Mouse (Mus musculus) thymus, postnatal 25 days (tissue): ENCODE results near the gene Zgpat.

ENCODE experiments used
- DNase-seq: peaks from one replicate; pipeline ENCODE4 v3.0.0; 2022

Zgpat gene

GRCm38 (mm10) chr2:181364860-181365596, at the start of gene Zgpat, which contains the start of gene Arfrp1:
Gene Zgpat, plus strand, starts transcription at chr2:181364928.
Gene Arfrp1, minus strand, starts transcription at chr2:181365404.
- DNase-seq = peak; percentile 84

DNA sequence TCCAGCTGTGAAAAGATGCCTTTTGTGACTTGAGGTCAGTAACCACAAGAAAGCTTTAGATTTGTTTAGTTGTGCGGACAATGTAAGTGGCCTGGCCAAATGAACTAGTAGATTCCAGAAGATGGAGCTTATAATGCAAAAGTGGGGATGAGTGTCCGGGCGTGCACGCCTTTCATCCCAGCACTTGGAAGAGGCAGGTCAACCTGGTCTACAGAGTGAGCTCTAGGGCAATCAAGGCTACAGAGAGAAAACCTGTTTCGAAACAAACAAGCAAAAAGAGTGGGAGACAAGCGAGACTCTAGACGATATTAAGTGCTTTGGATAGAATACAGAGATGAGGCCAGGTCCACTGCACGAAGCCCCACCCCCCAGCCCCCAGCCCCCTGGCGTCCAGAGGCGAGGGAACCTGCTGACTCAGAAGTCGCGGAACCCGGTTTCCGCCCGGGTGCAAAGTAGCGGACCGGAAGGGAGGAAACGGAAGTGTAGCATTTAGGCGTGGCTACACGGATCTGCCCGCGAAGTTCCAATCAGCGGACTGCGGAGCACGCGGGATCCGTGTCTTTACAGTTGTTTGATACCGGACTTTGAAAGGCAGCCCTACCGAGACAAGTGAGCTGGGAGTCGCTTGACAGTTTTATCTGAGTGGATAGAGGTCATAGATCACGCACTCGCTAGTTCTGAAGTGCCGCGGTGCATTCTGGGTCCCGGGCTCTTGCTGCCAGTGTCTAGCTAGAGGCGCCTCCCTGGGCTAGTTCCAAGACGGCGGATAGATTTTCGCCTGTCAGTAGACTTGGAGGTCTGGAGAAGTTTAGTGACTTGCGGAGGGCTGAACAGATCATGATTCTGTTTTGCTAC, 45.3 kb upstream of the Zgpat start, which contains the start of gene Rtel1:
Gene Rtel1, plus strand, starts transcription at position 492 of the 855 bp plus-strand sequence.
- DNase-seq = peak; percentile 86

DNA sequence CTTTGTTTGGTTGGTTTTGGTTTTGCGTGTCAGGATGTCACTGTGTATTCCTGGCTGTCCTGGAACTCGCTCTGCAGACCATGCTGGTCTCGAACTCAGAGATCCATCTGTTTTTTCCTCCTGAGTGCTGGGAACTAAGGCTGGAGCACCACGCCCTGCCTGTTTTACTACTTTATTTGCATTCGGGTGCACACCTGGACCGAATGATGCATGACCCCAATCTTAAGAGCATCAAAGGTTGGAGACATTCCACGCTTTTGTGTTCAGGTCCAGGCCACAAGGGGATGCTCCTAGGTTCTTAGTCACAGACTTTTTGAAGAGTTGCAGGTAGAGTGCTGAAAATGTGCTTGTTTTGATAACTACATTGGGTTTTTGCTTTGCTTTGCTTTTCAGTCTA, 44.6 kb upstream of the Zgpat start:
- no peak for DNase-seq

DNA sequence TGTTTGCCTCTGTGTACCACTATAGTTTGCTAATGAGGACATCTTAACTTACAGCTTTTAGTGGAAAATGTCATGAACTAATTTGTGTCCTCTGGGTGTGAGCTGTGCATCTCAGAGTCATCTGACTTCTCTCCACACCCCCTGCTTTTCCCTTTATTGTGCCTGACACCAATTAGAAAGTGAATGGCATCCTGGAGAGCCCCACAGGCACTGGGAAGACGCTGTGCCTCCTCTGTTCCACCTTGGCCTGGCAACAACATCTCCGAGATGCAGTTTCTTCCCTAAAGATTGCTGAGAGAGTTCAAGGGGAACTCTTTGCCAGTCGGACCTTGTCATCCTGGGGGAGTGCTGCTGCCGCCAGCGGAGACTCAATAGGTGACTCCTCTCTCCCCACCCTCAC, 42.6 kb upstream of the Zgpat start:
- no peak for DNase-seq

DNA sequence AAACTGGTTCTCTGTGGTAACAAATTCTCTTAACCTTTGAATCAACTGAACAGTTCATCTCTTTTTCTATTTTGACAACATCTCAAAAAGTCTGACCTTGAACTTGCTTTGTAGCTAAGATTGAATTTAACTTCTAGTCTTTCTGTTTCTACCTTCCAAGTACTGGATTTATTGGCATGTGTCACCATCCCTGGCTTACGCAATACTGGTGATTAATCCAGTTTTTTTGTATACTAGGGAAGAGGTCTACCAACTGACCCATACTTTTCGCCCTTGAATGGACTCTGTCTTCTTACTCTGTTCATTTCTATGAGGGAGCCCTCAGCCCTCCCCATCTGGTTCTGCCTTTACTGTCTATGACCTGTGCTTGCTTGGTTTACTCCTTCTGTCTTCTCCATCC, 38.6 kb upstream of the Zgpat start:
- no peak for DNase-seq

DNA sequence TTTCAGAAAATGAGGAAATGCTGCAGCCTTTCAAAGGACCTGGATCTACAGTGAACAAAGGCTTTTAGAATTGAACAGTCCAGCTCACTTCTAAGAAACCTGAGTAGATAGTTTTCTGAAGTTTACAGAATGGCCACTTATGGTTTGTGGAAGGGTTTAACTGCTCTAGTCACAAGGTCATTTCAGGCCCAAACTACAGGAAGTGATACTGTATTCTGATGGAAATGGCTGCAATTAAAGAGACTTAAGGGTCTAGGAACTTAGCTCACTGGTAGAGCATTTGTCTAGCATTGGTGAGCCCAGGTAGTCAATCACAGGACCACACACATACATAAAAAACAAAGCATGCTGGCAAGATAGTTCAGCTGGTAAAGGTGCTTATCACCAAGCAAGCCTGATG, 32.2 kb upstream of the Zgpat start:
- no peak for DNase-seq

DNA sequence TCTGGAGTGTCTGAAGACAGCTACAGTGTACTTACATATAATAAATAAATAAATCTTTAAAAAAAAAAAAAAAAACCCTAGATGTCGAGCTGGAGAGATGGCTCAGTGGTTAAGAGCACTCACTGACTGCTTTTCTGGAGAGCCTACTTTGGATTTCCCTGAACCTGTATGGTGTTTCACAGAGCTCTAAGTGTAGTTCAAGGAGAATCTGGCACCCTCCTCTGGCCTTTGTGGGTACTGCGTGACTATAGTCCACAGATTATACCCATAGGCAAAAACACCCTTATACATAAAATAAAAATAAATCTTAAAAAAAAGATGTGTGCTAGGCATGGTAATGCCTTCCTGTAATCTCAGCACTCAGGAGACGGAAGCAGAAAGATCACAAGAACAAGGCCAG, 30.7 kb upstream of the Zgpat start:
- peak; percentile 73 for DNase-seq

DNA sequence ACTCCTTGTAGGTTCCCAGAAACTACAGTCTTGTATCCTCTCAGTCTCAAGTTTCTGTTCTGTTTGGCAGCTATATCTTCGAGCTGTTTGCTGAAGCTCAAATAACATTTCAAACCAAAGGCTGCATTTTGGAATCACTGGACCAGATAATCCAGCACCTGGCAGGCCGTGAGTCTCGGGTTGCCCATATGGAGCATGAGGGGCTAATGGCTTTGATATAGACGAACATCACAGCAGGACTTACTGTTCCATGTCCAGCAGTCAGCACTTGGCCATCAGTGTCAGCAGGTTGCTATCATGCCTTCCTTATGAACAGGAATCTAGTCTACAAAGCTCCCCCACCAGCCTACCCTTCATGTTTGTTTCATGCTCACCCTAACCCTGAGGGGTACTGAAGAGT, 24.3 kb upstream of the Zgpat start:
- no peak for DNase-seq

GRCm38 (mm10) chr2:181342766-181343165, 22.0 kb upstream of the Zgpat start:
- no peak for DNase-seq

GRCm38 (mm10) chr2:181356780-181357179, 7.9 kb upstream of the Zgpat start:
- no peak for DNase-seq

DNA sequence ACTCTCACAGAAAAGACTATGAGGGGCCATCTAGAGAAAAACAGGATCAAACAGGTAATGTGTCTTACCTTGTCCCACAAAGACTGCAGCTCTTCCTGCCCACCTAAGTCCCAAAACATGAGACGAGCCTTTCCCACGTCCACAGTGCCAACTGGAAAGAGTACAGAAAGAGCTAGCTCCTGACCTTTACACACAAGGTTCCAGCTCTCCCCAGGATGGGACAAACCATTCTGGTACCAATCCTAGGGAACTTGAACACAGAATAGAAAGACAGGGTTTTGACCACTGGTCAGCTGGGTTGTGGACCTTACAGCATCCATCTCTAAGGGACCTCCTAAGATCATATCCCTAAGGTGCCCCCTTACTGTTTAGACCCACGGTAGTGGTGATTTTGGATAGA, 782 bp upstream of the Zgpat start:
- no peak for DNase-seq

GRCm38 (mm10) chr2:181364487-181364859, 255 bp upstream of the Zgpat start:
- DNase-seq = no peak

GRCm38 (mm10) chr2:181365655-181366075, 937 bp downstream of the Zgpat start:
- DNase-seq = peak; percentile 47

DNA sequence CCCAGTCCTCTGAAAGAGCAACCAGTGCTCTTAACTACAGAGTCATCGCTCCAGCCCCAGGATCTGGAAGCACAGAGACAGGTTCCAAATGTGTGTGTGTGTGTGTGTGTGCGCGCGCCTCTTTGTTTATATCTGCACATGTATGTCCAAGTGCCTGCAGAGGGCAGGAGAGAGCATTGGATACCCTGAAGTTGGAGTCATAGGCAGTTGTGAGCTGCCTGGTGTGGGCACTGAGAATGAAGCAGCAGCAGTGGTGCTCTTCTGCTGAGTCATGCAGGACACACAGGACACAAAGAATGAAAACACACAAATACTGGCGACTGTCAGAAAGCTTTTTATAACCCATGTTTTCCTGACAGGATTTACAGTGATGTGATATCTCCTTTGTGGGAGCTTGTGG, 5.3 kb downstream of the Zgpat start:
- no peak for DNase-seq

GRCm38 (mm10) chr2:181375787-181376186, 11.1 kb downstream of the Zgpat start:
- DNase-seq = no peak

DNA sequence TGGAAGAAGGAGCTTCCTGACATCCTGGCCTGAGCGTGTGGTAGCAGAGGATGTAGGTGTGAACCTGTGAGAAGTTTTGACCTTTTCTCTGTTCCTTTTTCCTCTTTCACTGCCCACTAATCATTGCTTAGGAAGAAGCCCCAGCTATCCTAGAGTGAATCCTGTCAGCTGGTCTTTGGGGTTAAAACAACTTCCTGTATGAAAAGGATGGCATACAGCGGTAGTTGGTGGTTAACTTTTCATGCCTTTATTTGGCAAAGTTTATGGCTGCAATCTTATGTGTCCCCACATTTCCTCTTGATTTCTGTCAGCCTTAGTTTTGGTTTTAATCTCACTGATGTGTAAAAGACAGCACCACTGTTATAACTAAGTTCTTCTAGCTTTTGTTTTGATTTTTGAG, 12.5 kb downstream of the Zgpat start:
- DNase-seq = no peak

DNA sequence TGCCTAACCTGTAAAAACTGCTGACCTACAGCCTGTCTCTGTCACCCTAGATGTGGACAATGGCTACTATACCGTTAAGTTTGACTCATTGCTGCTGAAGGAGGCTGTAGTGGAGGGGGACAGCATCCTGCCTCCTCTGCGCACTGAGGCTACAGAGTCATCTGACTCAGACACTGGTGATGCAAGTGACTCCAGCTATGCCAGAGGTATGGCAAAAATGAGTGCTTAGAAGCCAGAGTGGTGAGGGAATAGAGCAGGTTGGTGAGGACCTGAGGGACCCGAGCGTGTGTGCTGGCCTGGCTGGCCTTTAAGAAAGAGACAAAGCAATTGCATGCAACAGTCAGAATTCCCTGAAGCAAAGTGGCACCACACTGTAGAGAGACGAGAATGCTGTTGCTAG, 14.0 kb downstream of the Zgpat start:
- DNase-seq = no peak

GRCm38 (mm10) chr2:181379778-181380177, 15.1 kb downstream of the Zgpat start, which contains the start of gene Lime1:
Gene Lime1, plus strand, starts transcription at chr2:181380078.
- DNase-seq = no peak

GRCm38 (mm10) chr2:181380251-181380650, 15.5 kb downstream of the Zgpat start:
- DNase-seq = no peak

GRCm38 (mm10) chr2:181381107-181381506, 16.4 kb downstream of the Zgpat start:
- DNase-seq = peak; percentile 53

GRCm38 (mm10) chr2:181381631-181382306, 17.0 kb downstream of the Zgpat start:
- DNase-seq = no peak

- no peak for DNase-seq
Measured at GRCm38 (mm10) chr2:181384463-181384862, 19.7 kb downstream of the Zgpat start.

- DNase-seq = no peak
Measured at GRCm38 (mm10) chr2:181384919-181385391, 20.2 kb downstream of the Zgpat start.
